Mouse (Mus musculus) myocyte (in vitro differentiated cells): Measurements from ENCODE around the gene Scn5a.

ENCODE experiments used
- CEBPB ChIP-seq: IDR thresholded peaks from 2 replicates; pipeline ENCODE4 v1.6.1; 2011; ENCODE audit warnings: mild to moderate bottlenecking, moderate library complexity; ENCODE audit not compliant: poor library complexity, insufficient read depth, severe bottlenecking
- E2F4 ChIP-seq: IDR thresholded peaks from one replicate; pipeline ENCODE4 v1.6.1; 2011; ENCODE audit warnings: mild to moderate bottlenecking, control low read depth, moderate library complexity; ENCODE audit not compliant: insufficient read depth
- MAX ChIP-seq: IDR thresholded peaks from one replicate; pipeline ENCODE4 v1.6.1; 2011; ENCODE audit warnings: low read depth, mild to moderate bottlenecking, control low read depth
- MYOD1 ChIP-seq, 3 experiments: IDR thresholded peaks; one replicate each; pipeline ENCODE4 v1.6.1; 2011; ENCODE audit warnings: control low read depth in 2 of 3, low read depth in 2 of 3, mild to moderate bottlenecking in 2 of 3, moderate library complexity in 1 of 3; ENCODE audit not compliant: insufficient read length in 2 of 3, control insufficient read depth in 1 of 3
- POLR2A ChIP-seq: IDR thresholded peaks from one replicate; pipeline ENCODE4 v1.6.1; 2011; ENCODE audit warnings: low read depth, mild to moderate bottlenecking, control low read depth, moderate library complexity; ENCODE audit not compliant: insufficient read length
- POLR2AphosphoS2 ChIP-seq: IDR thresholded peaks from one replicate; pipeline ENCODE4 v1.6.1; 2011; ENCODE audit warnings: low read depth, control low read depth; ENCODE audit not compliant: insufficient read length
- REST ChIP-seq: IDR thresholded peaks from one replicate; pipeline ENCODE4 v1.6.1; 2011; ENCODE audit warnings: mild to moderate bottlenecking, control low read depth, moderate library complexity; ENCODE audit not compliant: insufficient read depth, insufficient read length
- SRF ChIP-seq: IDR thresholded peaks from one replicate; pipeline ENCODE4 v1.6.1; 2011; ENCODE audit warnings: low read depth; ENCODE audit not compliant: control insufficient read depth, insufficient read length
- TCF12 ChIP-seq: IDR thresholded peaks from one replicate; pipeline ENCODE4 v1.6.1; 2011; ENCODE audit warnings: mild to moderate bottlenecking, control low read depth; ENCODE audit not compliant: poor library complexity, insufficient read depth, severe bottlenecking
- USF1 ChIP-seq: IDR thresholded peaks from one replicate; pipeline ENCODE4 v1.6.1; 2011; ENCODE audit warnings: low read depth, mild to moderate bottlenecking, control low read depth, moderate library complexity

DNA sequence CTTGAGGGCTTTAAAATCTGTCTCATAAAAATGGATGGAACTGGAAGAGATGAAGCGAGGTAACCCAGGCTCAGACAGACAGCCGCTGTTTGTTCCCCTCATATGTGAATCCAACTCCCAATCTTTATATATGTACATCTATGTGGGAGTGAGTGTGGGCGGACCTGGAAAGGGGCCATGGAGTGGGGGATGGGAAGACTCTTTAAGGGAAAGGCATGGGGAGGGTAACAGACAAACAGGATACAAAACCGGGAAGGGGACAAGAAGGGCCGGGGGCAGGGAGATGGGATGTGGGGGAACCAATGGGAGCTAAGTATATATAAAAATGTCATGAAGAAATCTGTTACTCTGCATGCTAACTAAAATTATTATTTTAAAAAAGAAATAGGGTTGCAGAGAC is 81.9 kb downstream of the Scn5a start:
- no peak for TF ChIP-seq MAX
- TF ChIP-seq POLR2A: no peak
- TF ChIP-seq USF1: no peak
- no peak for TF ChIP-seq SRF
- TF ChIP-seq E2F4: no peak
- TF ChIP-seq TCF12: no peak
- no peak for TF ChIP-seq POLR2AphosphoS2
- TF ChIP-seq MYOD1 (IDR thresholded peaks at IDR 0.05; ENCODE audit: control insufficient read depth in 1 of 3, insufficient read length in 2 of 3, low read depth in 2 of 3): no peak
- TF ChIP-seq CEBPB: no peak
- TF ChIP-seq REST: no peak
